In the genomic region with DNA sequence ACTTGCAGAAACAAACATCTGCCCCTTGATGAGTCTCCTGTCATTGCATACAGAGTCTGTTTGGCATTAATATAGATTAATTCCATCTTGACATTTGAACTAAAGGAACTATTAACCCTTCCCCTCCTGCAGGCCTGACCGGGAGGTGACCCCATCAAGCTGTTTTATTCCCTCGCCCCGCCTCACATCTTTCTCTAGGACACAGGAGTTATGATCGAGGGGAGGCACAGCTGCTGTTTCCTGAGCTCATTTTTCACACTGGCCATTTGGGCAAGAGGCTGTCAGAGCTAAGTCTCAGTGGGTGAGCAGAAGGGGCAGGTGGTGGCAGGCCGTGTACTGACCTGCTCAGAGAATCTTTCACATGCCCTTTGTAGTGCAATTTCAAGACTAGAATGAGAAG, we compare ENCODE assay signal across 13 mouse cellular contexts. TPM values are rescaled to one million over a fixed set of nuclear protein-coding genes. Genes with fewer than 3 reads are reported as not detected.
A peak's percentile ranks its signal among the peaks of the same experiment; 100 is the strongest.
DNase-seq lines count a peak whose midpoint lies in the region; ATAC-seq and TF ChIP-seq lines count a peak whose summit lies in the region.
"Had no signal": no experiment of that assay in that cellular context is flagged by ENCODE, and none has a peak within 500 bp of the region (broad histone marks: within the 10 kb centered on the region; RNA-seq: fewer than 3 reads in every experiment).

No protein-coding gene starts in this region.

- H3K4me2 ChIP-seq in midbrain, postnatal 0 days (ENCODE audit: low read depth, low read length, poor library complexity, severe bottlenecking) = no peak overlapping the region
- H3K4me2 ChIP-seq in midbrain, embryonic 16.5 days (ENCODE audit: low read length) = no peak overlapping the region
- H3K4me2 ChIP-seq in liver, embryonic 12.5 days = no peak overlapping the region

- no peaks in the 10 kb centered on the region for H3K27me3 ChIP-seq in midbrain, postnatal 0 days (ENCODE audit: insufficient read depth, low read length)
- H3K27me3 ChIP-seq in midbrain, embryonic 16.5 days (ENCODE audit: control insufficient read depth, insufficient read depth, low read depth, low read length) = no peaks in the 10 kb centered on the region
- no peaks in the 10 kb centered on the region for H3K27me3 ChIP-seq in limb, embryonic 10.5 days (ENCODE audit: low read depth, poor library complexity, severe bottlenecking)
- no peaks in the 10 kb centered on the region for H3K27me3 ChIP-seq in liver, embryonic 12.5 days (replicated peaks)

- H3K36me3 ChIP-seq in midbrain, postnatal 0 days (ENCODE audit: insufficient read depth, low read length) = no peaks in the 10 kb centered on the region
- no peaks in the 10 kb centered on the region for H3K36me3 ChIP-seq in midbrain, embryonic 16.5 days (ENCODE audit: control insufficient read depth, insufficient read depth, low read length)
- H3K36me3 ChIP-seq in limb, embryonic 10.5 days = no peaks in the 10 kb centered on the region
- no peaks in the 10 kb centered on the region for H3K36me3 ChIP-seq in liver, embryonic 12.5 days

- no peak for ATAC-seq in cerebellum, adult (ENCODE audit: insufficient number of reproducible peaks, low FRiP score, low TSS enrichment)
- ATAC-seq in midbrain, postnatal 0 days (ENCODE audit: low FRiP score) = no peak
- ATAC-seq in midbrain, embryonic 16.5 days = no peak
- no peak for ATAC-seq in liver, embryonic 12.5 days
- ATAC-seq in megakaryocyte-erythroid progenitor cell, adult 5-6 weeks (replicated peaks; ENCODE audit: low FRiP score, low TSS enrichment, poor library complexity, severe bottlenecking) = no peak
- no peak for ATAC-seq in megakaryocyte progenitor cell, adult 5-6 weeks (replicated peaks; ENCODE audit: poor library complexity)

- DNase-seq in cerebellum, adult 18-20 months = peak; percentile 38 to 52
- peak; percentile 21 for DNase-seq in midbrain, postnatal 0 days (ENCODE audit: low spot score)
- DNase-seq in limb, embryonic 10.5 days (ENCODE audit: low spot score) = peak; percentile 64
- DNase-seq: heart, postnatal 14 days; kidney, postnatal 25 days; thymus, adult 2 months had no signal

- H3K27ac ChIP-seq in midbrain, postnatal 0 days (ENCODE audit: low read depth, low read length) = no peak overlapping the region
- no peak overlapping the region for H3K27ac ChIP-seq in midbrain, embryonic 16.5 days (ENCODE audit: low read length)
- no peak overlapping the region; the same call in 1 of the 2 replicates for H3K27ac ChIP-seq in limb, embryonic 10.5 days
- H3K27ac ChIP-seq in liver, embryonic 12.5 days = no peak overlapping the region

- H3K4me1 ChIP-seq in midbrain, postnatal 0 days (ENCODE audit: insufficient read depth, low read length) = no peaks in the 10 kb centered on the region
- H3K4me1 ChIP-seq in midbrain, embryonic 16.5 days (ENCODE audit: control insufficient read depth, insufficient read depth, low read length) = no peaks in the 10 kb centered on the region
- H3K4me1 ChIP-seq in limb, embryonic 10.5 days = peaks cover 23% of the 10 kb centered on the region
- H3K4me1 ChIP-seq in liver, embryonic 12.5 days = no peaks in the 10 kb centered on the region

- H3K4me3 ChIP-seq in midbrain, postnatal 0 days (ENCODE audit: low read depth, low read length) = no peak overlapping the region
- no peak overlapping the region for H3K4me3 ChIP-seq in midbrain, embryonic 16.5 days (ENCODE audit: low read depth, low read length)
- no peak overlapping the region for H3K4me3 ChIP-seq in limb, embryonic 10.5 days
- no peak overlapping the region for H3K4me3 ChIP-seq in liver, embryonic 12.5 days
- H3K4me3 ChIP-seq: erythroblast, embryonic 14.5 days had no signal

- TF ChIP-seq CTCF in midbrain, postnatal 0 days (IDR thresholded peaks at IDR 0.05) = no peak

- H3K9ac ChIP-seq in midbrain, postnatal 0 days (replicated peaks; ENCODE audit: low read length, poor library complexity, severe bottlenecking) = no peak overlapping the region
- H3K9ac ChIP-seq in midbrain, embryonic 16.5 days (ENCODE audit: low read depth, low read length) = no peak overlapping the region
- H3K9ac ChIP-seq in liver, embryonic 12.5 days = no peak overlapping the region

- no peaks in the 10 kb centered on the region for H3K9me3 ChIP-seq in midbrain, postnatal 0 days (ENCODE audit: low read length)
- H3K9me3 ChIP-seq in midbrain, embryonic 16.5 days (replicated peaks; ENCODE audit: control insufficient read depth, low read length, poor library complexity, severe bottlenecking) = no peaks in the 10 kb centered on the region
- H3K9me3 ChIP-seq in limb, embryonic 10.5 days (replicated peaks) = no peaks in the 10 kb centered on the region
- H3K9me3 ChIP-seq in liver, embryonic 12.5 days (replicated peaks) = no peaks in the 10 kb centered on the region

- 55% methylated on average over 5 of the region's 5 CpGs for whole genome bisulfite sequencing in midbrain, postnatal 0 days
- 30% methylated on average over 5 of the region's 5 CpGs for WGBS in midbrain, embryonic 16.5 days
- WGBS in limb, embryonic 10.5 days = 6% methylated on average over 5 of the region's 5 CpGs
- WGBS in liver, embryonic 12.5 days (ENCODE audit: insufficient replicate concordance) = 51% methylated on average over 5 of the region's 5 CpGs

RNA-seq across cellular contexts. Expression of gene Chrnb4, which starts 41.6 kb away (rescaled TPM):
- total RNA-seq in midbrain, postnatal 0 days (2014; rRNA removed) = 2.0 and 5.0 TPM in 2 replicates
- polyA plus RNA-seq in midbrain, postnatal 0 days (2015; fragmentation: Nextera tagmentation; extraction: Ambion mirVana) = 2.4 and 2.5 TPM in 2 replicates
- 2.4 and 2.6 TPM in 2 replicates for polyA plus RNA-seq in midbrain, embryonic 16.5 days (2015; fragmentation: Nextera tagmentation; extraction: Ambion mirVana)
- 0.18 and 0.40 TPM in 2 replicates for polyA plus RNA-seq in limb, embryonic 10.5 days (2016; fragmentation: Nextera tagmentation; extraction: Ambion mirVana)
- polyA plus RNA-seq in liver, embryonic 12.5 days (2016; fragmentation: Nextera tagmentation; extraction: Ambion mirVana) = 0.04 TPM in 1 of 2 replicates, not detected in the other
- not detected in 2 replicates for total RNA-seq in megakaryocyte-erythroid progenitor cell, adult 5-6 weeks (2014; fragmentation: Nextera tagmentation)
- total RNA-seq in megakaryocyte-erythroid progenitor cell, adult 5-6 weeks (2017) = not detected in 2 replicates
- total RNA-seq in megakaryocyte progenitor cell, adult 5-6 weeks (2015) = 0.10 TPM in 1 of 2 replicates, not detected in the other
- not detected in 2 replicates for total RNA-seq in megakaryocyte progenitor cell, adult 5-6 weeks (2017)
- total RNA-seq: granulocyte monocyte progenitor cell, adult 5-6 weeks; heart, postnatal 14 days had no signal
- polyA plus RNA-seq: erythroblast, embryonic 14.5 days had no signal

RNA-seq across cellular contexts. Expression of gene Ube2q2, which starts 58.5 kb away (rescaled TPM):
- 28.1 and 36.3 TPM in 2 replicates for total RNA-seq in midbrain, postnatal 0 days (2014; rRNA removed)
- polyA plus RNA-seq in midbrain, postnatal 0 days (2015; fragmentation: Nextera tagmentation; extraction: Ambion mirVana) = 33.5 and 34.5 TPM in 2 replicates
- 38.1 and 38.7 TPM in 2 replicates for polyA plus RNA-seq in midbrain, embryonic 16.5 days (2015; fragmentation: Nextera tagmentation; extraction: Ambion mirVana)
- polyA plus RNA-seq in limb, embryonic 10.5 days (2016; fragmentation: Nextera tagmentation; extraction: Ambion mirVana) = 32.6 and 33.9 TPM in 2 replicates
- polyA plus RNA-seq in liver, embryonic 12.5 days (2016; fragmentation: Nextera tagmentation; extraction: Ambion mirVana) = 24.9 and 26.9 TPM in 2 replicates
- 29.3 and 49.5 TPM in 2 replicates for total RNA-seq in megakaryocyte-erythroid progenitor cell, adult 5-6 weeks (2014; fragmentation: Nextera tagmentation)
- 69.1 and 69.4 TPM in 2 replicates for total RNA-seq in megakaryocyte-erythroid progenitor cell, adult 5-6 weeks (2017)
- 44.4 and 46.8 TPM in 2 replicates for total RNA-seq in megakaryocyte progenitor cell, adult 5-6 weeks (2015)
- total RNA-seq in megakaryocyte progenitor cell, adult 5-6 weeks (2017) = 45.2 and 57.7 TPM in 2 replicates
